Mouse (Mus musculus): ENCODE measurements at regions not wholly inside any gene's neighbourhood (a gene's known extent, or its start where the extent isn't known, plus 50 kb on each side); places are given as distances from the start of the nearest gene placed in this dataset.

DNA sequence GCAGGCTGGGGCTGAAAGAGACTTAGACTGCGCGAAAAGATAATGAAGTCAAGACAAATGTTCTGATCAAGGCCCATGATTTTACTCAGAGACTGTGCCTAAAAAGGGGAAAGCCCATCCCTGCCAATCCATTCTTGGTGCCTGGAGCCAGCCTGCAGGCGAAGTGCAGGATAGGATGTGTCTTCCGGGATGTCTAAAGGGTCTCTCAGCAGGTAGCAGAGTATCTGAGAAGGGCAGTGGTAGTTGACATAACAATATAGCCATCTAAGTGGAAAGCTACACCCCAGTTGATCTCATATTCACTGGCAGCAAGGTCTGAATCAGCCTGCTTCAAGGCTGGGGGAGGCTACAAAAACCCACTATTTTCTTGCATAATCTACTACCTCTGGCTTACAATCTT lies 282.9 kb downstream of the Arl6ip6 start:
- no peak for TF ChIP-seq CTCF (IDR thresholded peaks at IDR 0.05; ENCODE audit: control insufficient read depth, insufficient read depth, insufficient read length)
- no peak for TF ChIP-seq MYOG (IDR thresholded peaks at IDR 0.05; ENCODE audit: control insufficient read depth, extremely low read depth, insufficient read length)
- TF ChIP-seq USF1 (IDR thresholded peaks at IDR 0.05; ENCODE audit: low read depth), result no peak

Measured in C2C12 (cell line).